In genomic region chr3:129218371-129218921, GRCm38 (mm10) we compare ENCODE assay signal across 9 mouse cellular contexts. TPM values are rescaled to one million over a fixed set of nuclear protein-coding genes. Genes with fewer than 3 reads are reported as not detected.
DNase-seq lines count a peak whose midpoint lies in the region; ATAC-seq lines count a peak whose summit lies in the region.
"Had no signal": no experiment of that assay in that cellular context is flagged by ENCODE, and none has a peak within 500 bp of the region (broad histone marks: within the 10 kb centered on the region; RNA-seq: fewer than 3 reads in every experiment).

No protein-coding gene starts in this region.

- no peak overlapping the region for H3K9ac ChIP-seq in forebrain, embryonic 11.5 days (ENCODE audit: low read length)
- H3K9ac ChIP-seq in forebrain, embryonic 16.5 days (replicated peaks; ENCODE audit: low read depth, low read length): no peak overlapping the region
- peak overlapping the region; percentile 25 for H3K9ac ChIP-seq in liver, embryonic 11.5 days (ENCODE audit: low read depth, low read length)
- H3K9ac ChIP-seq in stomach, embryonic 14.5 days (replicated peaks; ENCODE audit: low read depth, low read length): peak overlapping the region; percentile 18; the same call in 1 of the 2 replicates
- H3K9ac ChIP-seq: hindbrain, embryonic 15.5 days had no signal

- H3K27ac ChIP-seq in forebrain, embryonic 11.5 days (ENCODE audit: low read depth, low read length): no peak overlapping the region
- no peak overlapping the region for H3K27ac ChIP-seq in forebrain, embryonic 16.5 days (ENCODE audit: low read length)
- H3K27ac ChIP-seq in liver, embryonic 11.5 days (ENCODE audit: low read depth, low read length): no peak overlapping the region
- H3K27ac ChIP-seq in stomach, embryonic 14.5 days (ENCODE audit: low read length): peak overlapping the region; percentile 67; the same call in 1 of the 2 replicates
- H3K27ac ChIP-seq: hindbrain, embryonic 15.5 days had no signal

- H3K4me1 ChIP-seq in forebrain, embryonic 11.5 days (replicated peaks; ENCODE audit: control insufficient read depth, insufficient read depth, low read length): peaks cover 11% of the 10 kb centered on the region; the same call in 1 of the 2 replicates
- H3K4me1 ChIP-seq in forebrain, embryonic 16.5 days (replicated peaks; ENCODE audit: control insufficient read depth, insufficient read depth, low read length): peaks cover 16% of the 10 kb centered on the region
- no peaks in the 10 kb centered on the region for H3K4me1 ChIP-seq in liver, embryonic 11.5 days (replicated peaks; ENCODE audit: control insufficient read depth, insufficient read depth, low read length)
- H3K4me1 ChIP-seq in stomach, embryonic 14.5 days (ENCODE audit: control insufficient read depth, insufficient read depth, low read length): peaks cover 8% of the 10 kb centered on the region; the same call in 1 of the 2 replicates

- H3K4me2 ChIP-seq in forebrain, embryonic 11.5 days (ENCODE audit: low read depth, low read length, severe bottlenecking): no peak overlapping the region
- H3K4me2 ChIP-seq in forebrain, embryonic 16.5 days (ENCODE audit: low read length): no peak overlapping the region
- peak overlapping the region; percentile 44 for H3K4me2 ChIP-seq in liver, embryonic 11.5 days
- peak overlapping the region; percentile 94 for H3K4me2 ChIP-seq in stomach, embryonic 14.5 days (replicated peaks; ENCODE audit: low read depth, low read length)
- H3K4me2 ChIP-seq: hindbrain, embryonic 15.5 days had no signal

- H3K27me3 ChIP-seq in forebrain, embryonic 11.5 days (ENCODE audit: control insufficient read depth, insufficient read depth, low read length): peaks cover 74% of the 10 kb centered on the region
- peaks cover 47% of the 10 kb centered on the region for H3K27me3 ChIP-seq in forebrain, embryonic 16.5 days (replicated peaks; ENCODE audit: control insufficient read depth, insufficient read depth, low read length)
- H3K27me3 ChIP-seq in liver, embryonic 11.5 days (replicated peaks; ENCODE audit: control insufficient read depth, insufficient read depth, low read length): peaks cover 97% of the 10 kb centered on the region
- H3K27me3 ChIP-seq in stomach, embryonic 14.5 days (ENCODE audit: control insufficient read depth, insufficient read depth, low read length): peaks cover 22% of the 10 kb centered on the region

- H3K36me3 ChIP-seq in forebrain, embryonic 11.5 days (ENCODE audit: control insufficient read depth, insufficient read depth, low read length): no peaks in the 10 kb centered on the region
- no peaks in the 10 kb centered on the region for H3K36me3 ChIP-seq in forebrain, embryonic 16.5 days (ENCODE audit: control insufficient read depth, insufficient read depth)
- H3K36me3 ChIP-seq in liver, embryonic 11.5 days (ENCODE audit: control insufficient read depth, insufficient read depth, low read length): no peaks in the 10 kb centered on the region
- no peaks in the 10 kb centered on the region for H3K36me3 ChIP-seq in stomach, embryonic 14.5 days (ENCODE audit: control insufficient read depth, insufficient read depth, low read length)
- H3K36me3 ChIP-seq: hindbrain, embryonic 15.5 days had no signal

- no peaks in the 10 kb centered on the region for H3K9me3 ChIP-seq in forebrain, embryonic 11.5 days (ENCODE audit: control insufficient read depth, low read length)
- no peaks in the 10 kb centered on the region for H3K9me3 ChIP-seq in forebrain, embryonic 16.5 days (ENCODE audit: control insufficient read depth, low read length)
- no peaks in the 10 kb centered on the region for H3K9me3 ChIP-seq in liver, embryonic 11.5 days (ENCODE audit: control insufficient read depth, low read length)
- H3K9me3 ChIP-seq in stomach, embryonic 14.5 days (ENCODE audit: control insufficient read depth, low read depth, low read length): no peaks in the 10 kb centered on the region
- H3K9me3 ChIP-seq: hindbrain, embryonic 15.5 days had no signal

- peak overlapping the region; percentile 11; the same call in 1 of the 2 replicates for H3K4me3 ChIP-seq in forebrain, embryonic 11.5 days (ENCODE audit: low read depth, low read length)
- H3K4me3 ChIP-seq in forebrain, embryonic 16.5 days (replicated peaks; ENCODE audit: low read length): no peak overlapping the region
- H3K4me3 ChIP-seq in liver, embryonic 11.5 days (ENCODE audit: low read depth, low read length): peak overlapping the region; percentile 26; the same call in 1 of the 2 replicates
- H3K4me3 ChIP-seq in stomach, embryonic 14.5 days (ENCODE audit: low read depth, low read length): peak overlapping the region; percentile 55; the same call in 1 of the 2 replicates
- H3K4me3 ChIP-seq: hindbrain, embryonic 15.5 days had no signal

- WGBS in forebrain, embryonic 11.5 days: under 1% methylated on average over 41 of the region's 41 CpGs
- WGBS in forebrain, embryonic 16.5 days: under 1% methylated on average over 41 of the region's 41 CpGs
- WGBS in liver, embryonic 11.5 days: 2% methylated on average over 41 of the region's 41 CpGs
- 5% methylated on average over 41 of the region's 41 CpGs for WGBS in stomach, embryonic 14.5 days

- peak; percentile 72 for DNase-seq in forebrain, embryonic 11.5 days (ENCODE audit: low spot score)
- no peak for DNase-seq in liver, embryonic 11.5 days (ENCODE audit: low spot score)
- DNase-seq in liver: no peak
- DNase-seq in kidney, postnatal 4 days: peak; percentile 41 to 61
- no peak for DNase-seq in spleen, postnatal 14 days (ENCODE audit: low spot score in 2 of 2)

- ATAC-seq in forebrain, embryonic 11.5 days (replicated peaks; ENCODE audit: low FRiP score): no peak
- ATAC-seq in forebrain, embryonic 16.5 days: no peak
- no peak for ATAC-seq in liver, embryonic 11.5 days (replicated peaks; ENCODE audit: low FRiP score)
- no peak for ATAC-seq in stomach, embryonic 14.5 days (ENCODE audit: insufficient number of reproducible peaks, insufficient read depth, low FRiP score, low read depth)
- ATAC-seq in granulocyte monocyte progenitor cell, adult 5-6 weeks (replicated peaks; ENCODE audit: poor library complexity, severe bottlenecking): no peak

RNA-seq across cellular contexts. Expression of gene Pitx2, which starts 18.8 kb away (rescaled TPM):
- polyA plus RNA-seq in forebrain, embryonic 11.5 days (2014; fragmentation: Nextera tagmentation; extraction: Ambion mirVana): 9.2 and 11.9 TPM in 2 replicates
- 0.86 and 4.9 TPM in 2 replicates for polyA plus RNA-seq in forebrain, embryonic 16.5 days (2015; fragmentation: Nextera tagmentation; extraction: Ambion mirVana)
- 17.7 and 23.1 TPM in 2 replicates for polyA plus RNA-seq in liver, embryonic 11.5 days (2014; fragmentation: Nextera tagmentation; extraction: Ambion mirVana)
- polyA plus RNA-seq in stomach, embryonic 14.5 days (2014; fragmentation: Nextera tagmentation; extraction: Ambion mirVana): 24.2 and 24.7 TPM in 2 replicates
- total RNA-seq in granulocyte monocyte progenitor cell, adult 5-6 weeks (2014; fragmentation: Nextera tagmentation): not detected in 2 replicates
- total RNA-seq in granulocyte monocyte progenitor cell, adult 5-6 weeks (2017): not detected in 2 replicates

Comparison
In these comparisons a context has a peak if more than half of its experiments do, and no peak if none do; other contexts are left out.
1. DNase-seq: peak in forebrain, embryonic 11.5 days (single experiment) and kidney, postnatal 4 days (2 of 2); none in liver, embryonic 11.5 days (single experiment), liver (single experiment) and spleen, postnatal 14 days (0 of 2).
2. H3K4me2 ChIP-seq: peak in liver, embryonic 11.5 days (single experiment) and stomach, embryonic 14.5 days (single experiment); none in forebrain, embryonic 11.5 days (single experiment) and forebrain, embryonic 16.5 days (single experiment).
3. H3K9ac ChIP-seq: peak in liver, embryonic 11.5 days (single experiment) and stomach, embryonic 14.5 days (single experiment); none in forebrain, embryonic 11.5 days (single experiment) and forebrain, embryonic 16.5 days (single experiment).